ENCODE assay signal across 9 mouse cellular contexts in the genomic region with DNA sequence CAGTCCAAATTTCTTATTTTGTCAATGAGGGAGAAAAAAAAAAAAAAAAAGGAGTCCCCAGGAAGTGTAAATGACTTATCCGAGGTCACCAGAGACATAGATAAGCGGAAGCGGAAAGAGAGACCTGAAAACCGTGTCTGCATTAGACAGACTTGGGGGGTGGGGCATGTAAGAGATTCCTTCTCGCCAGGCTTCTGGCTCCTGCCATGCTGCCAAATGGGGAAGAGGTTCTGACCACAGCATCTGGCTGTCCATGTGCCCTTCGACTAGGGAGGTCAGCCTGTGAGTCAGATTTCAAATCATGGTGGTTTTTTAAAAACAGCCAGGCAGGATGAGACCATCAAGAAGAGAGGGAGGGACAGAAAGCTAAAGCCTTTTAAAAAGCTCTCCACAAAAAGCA. TPM values are rescaled to one million over a fixed set of nuclear protein-coding genes. Genes with fewer than 3 reads are reported as not detected.
A peak's percentile ranks its signal among the peaks of the same experiment; 100 is the strongest.
DNase-seq lines count a peak whose midpoint lies in the region; ATAC-seq and TF ChIP-seq lines count a peak whose summit lies in the region.
"Had no signal": no experiment of that assay in that cellular context is flagged by ENCODE, and none has a peak within 500 bp of the region (broad histone marks: within the 10 kb centered on the region; RNA-seq: fewer than 3 reads in every experiment).

No protein-coding gene starts in this region.

- no peaks in the 10 kb centered on the region for H3K36me3 ChIP-seq in embryonic facial prominence, embryonic 11.5 days (replicated peaks; ENCODE audit: control insufficient read depth, insufficient read depth, low read depth, low read length)
- no peaks in the 10 kb centered on the region for H3K36me3 ChIP-seq in liver, embryonic 14.5 days (replicated peaks; ENCODE audit: control insufficient read depth, insufficient read depth, low read depth)
- no peaks in the 10 kb centered on the region for H3K36me3 ChIP-seq in thymus, adult 2 months (ENCODE audit: control insufficient read depth, insufficient read depth, low read length)

- no peak overlapping the region for H3K27ac ChIP-seq in embryonic facial prominence, embryonic 11.5 days (replicated peaks; ENCODE audit: low read depth, low read length)
- no peak overlapping the region for H3K27ac ChIP-seq in liver, embryonic 14.5 days
- H3K27ac ChIP-seq in thymus, adult 2 months (ENCODE audit: control insufficient read depth, insufficient read depth, low read length), result no peak overlapping the region

- TF ChIP-seq POLR2A in thymus, adult 2 months (IDR thresholded peaks at IDR 0.05; ENCODE audit: control insufficient read depth, extremely low read depth, insufficient read depth, low read length, poor library complexity), result no peak

- H3K4me1 ChIP-seq in embryonic facial prominence, embryonic 11.5 days (ENCODE audit: control insufficient read depth, insufficient read depth, low read length), result no peaks in the 10 kb centered on the region
- H3K4me1 ChIP-seq in liver, embryonic 14.5 days (replicated peaks; ENCODE audit: control insufficient read depth in 2 of 2, insufficient read depth in 2 of 2, low read length in 1 of 2), result peaks cover 0 to 11% of the 10 kb centered on the region in 2 experiments; a peak in 2 of 4 replicates
- H3K4me1 ChIP-seq in thymus, adult 2 months (replicated peaks; ENCODE audit: control insufficient read depth, insufficient read depth, low read length), result peaks cover 9% of the 10 kb centered on the region

- TF ChIP-seq EP300 in liver, embryonic 14.5 days (IDR thresholded peaks at IDR 0.05; ENCODE audit: low read depth), result 0 out of 2 replicates have a peak, but pooled peaks have one; percentile 12

- DNase-seq in left cerebral cortex, postnatal 4 days, result peak; percentile 27
- DNase-seq in left cerebral cortex, adult 11 months (ENCODE audit: low spot score), result no peak
- DNase-seq in embryonic facial prominence, embryonic 11.5 days (ENCODE audit: low spot score), result peak; percentile 57
- peak; percentile 9 for DNase-seq in heart, postnatal 25 days (ENCODE audit: low spot score)
- peak; percentile 14 to 31 (median 24) for DNase-seq in liver, embryonic 14.5 days (ENCODE audit: low read depth in 3 of 3, low spot score in 3 of 3)
- no peak for DNase-seq in thymus, adult 2 months
- DNase-seq in testis, postnatal 14 days (ENCODE audit: low spot score), result no peak
- no peak for DNase-seq in frontal cortex, postnatal 10 days (ENCODE audit: low spot score in 2 of 2)

- no peak for TF ChIP-seq CTCF in liver, embryonic 14.5 days (IDR thresholded peaks at IDR 0.05; ENCODE audit: low read depth)
- TF ChIP-seq CTCF in thymus, adult 2 months (IDR thresholded peaks at IDR 0.05; ENCODE audit: borderline replicate concordance, control insufficient read depth, extremely low read depth, insufficient read depth, low read length, poor library complexity), result no peak

- H3K4me2 ChIP-seq in embryonic facial prominence, embryonic 11.5 days (ENCODE audit: low read depth, low read length), result peak overlapping the region; percentile 7; the same call in 1 of the 2 replicates
- H3K4me2 ChIP-seq in liver, embryonic 14.5 days (ENCODE audit: low read depth), result peak overlapping the region; percentile 59

- H3K9me3 ChIP-seq in embryonic facial prominence, embryonic 11.5 days (replicated peaks; ENCODE audit: control insufficient read depth, low read length), result no peaks in the 10 kb centered on the region
- no peaks in the 10 kb centered on the region for H3K9me3 ChIP-seq in liver, embryonic 14.5 days (ENCODE audit: control insufficient read depth, low read length)

- no peak overlapping the region for H3K9ac ChIP-seq in embryonic facial prominence, embryonic 11.5 days (replicated peaks; ENCODE audit: low read length)
- H3K9ac ChIP-seq in liver, embryonic 14.5 days (replicated peaks), result no peak overlapping the region

- H3K27me3 ChIP-seq in embryonic facial prominence, embryonic 11.5 days (ENCODE audit: control insufficient read depth, insufficient read depth, low read length), result no peaks in the 10 kb centered on the region
- no peaks in the 10 kb centered on the region for H3K27me3 ChIP-seq in liver, embryonic 14.5 days (ENCODE audit: control insufficient read depth, insufficient read depth, low read length)
- no peaks in the 10 kb centered on the region for H3K27me3 ChIP-seq in thymus, adult 2 months (ENCODE audit: control insufficient read depth, insufficient read depth, low read length)

- intact Hi-C loops in left cerebral cortex, postnatal 4 days (cut with DNase I), result no loop called here
- intact Hi-C loops in heart, postnatal 25 days (cut with DNase I), result no loop called here

- 1% methylated on average over 6 of the region's 6 CpGs for WGBS in embryonic facial prominence, embryonic 11.5 days
- WGBS in liver, embryonic 14.5 days (ENCODE audit: insufficient replicate concordance), result 6% methylated on average over 6 of the region's 6 CpGs
- WGBS in thymus, adult 2 months, result 50% methylated on average over 6 of the region's 6 CpGs

- H3K4me3 ChIP-seq in embryonic facial prominence, embryonic 11.5 days (ENCODE audit: low read depth, low read length), result no peak overlapping the region
- H3K4me3 ChIP-seq in liver, embryonic 14.5 days (ENCODE audit: insufficient read depth in 1 of 2, low read depth in 2 of 2, low read length in 2 of 2), result peak overlapping the region; percentile 1 to 28; a peak in 2 of 4 replicates
- H3K4me3 ChIP-seq in thymus, adult 2 months (ENCODE audit: control insufficient read depth, insufficient read depth, low read length), result no peak overlapping the region

- ATAC-seq in embryonic facial prominence, embryonic 11.5 days (replicated peaks; ENCODE audit: insufficient number of reproducible peaks, low FRiP score, low TSS enrichment, low read depth), result no peak
- ATAC-seq in liver, embryonic 14.5 days (ENCODE audit: insufficient read depth), result no peak

RNA-seq across cellular contexts. Expression of a gene that starts 15.0 kb away (rescaled TPM):
- under 1 TPM; 0.48 to 0.52 TPM for total RNA-seq in left cerebral cortex, postnatal 4 days (2021)
- 3.8 and 3.9 TPM in 2 replicates for polyA plus RNA-seq in embryonic facial prominence, embryonic 11.5 days (2014; fragmentation: Nextera tagmentation; extraction: Ambion mirVana)
- total RNA-seq in heart, postnatal 25 days (2021), result under 1 TPM; 0.08 to 0.45 TPM
- 0.01 and 0.03 TPM in 2 replicates for polyA plus RNA-seq in liver, embryonic 14.5 days (2012; rRNA removed)
- polyA plus RNA-seq in liver, embryonic 14.5 days (2014; fragmentation: Nextera tagmentation; extraction: Ambion mirVana), result 0.03 and 0.04 TPM in 2 replicates
- polyA plus RNA-seq in thymus, adult 2 months (2012; rRNA removed), result 0.06 and 0.07 TPM in 2 replicates
- total RNA-seq: hematopoietic stem cell, adult 5-6 weeks had no signal

Comparison
In these comparisons a context has a peak if more than half of its experiments do, and no peak if none do; other contexts are left out.
1. DNase-seq: peak in left cerebral cortex, postnatal 4 days (single experiment), embryonic facial prominence, embryonic 11.5 days (single experiment), heart, postnatal 25 days (single experiment) and liver, embryonic 14.5 days (3 of 3); none in left cerebral cortex, adult 11 months (single experiment), thymus, adult 2 months (single experiment), testis, postnatal 14 days (single experiment) and frontal cortex, postnatal 10 days (0 of 2).
2. H3K4me3 ChIP-seq: peak in liver, embryonic 14.5 days (2 of 2); none in embryonic facial prominence, embryonic 11.5 days (single experiment) and thymus, adult 2 months (single experiment).